Mouse (Mus musculus) c-Kit-negative CD71-positive TER-119-positive erythroid progenitor cells, embryonic 14.5 days (primary cell): ENCODE measurements at regions not wholly inside any gene's neighbourhood (a gene's known extent, or its start where the extent isn't known, plus 50 kb on each side); places are given as distances from the start of the nearest gene placed in this dataset.

Experiments used
- DNase-seq: peaks from one replicate; pipeline ENCODE4 v3.0.0-alpha.2; 2013; ENCODE audit warnings: low read depth, low spot score

- DNase-seq = no peak
These were observed 203.1 kb upstream of the Hes1 start for GRCm38 (mm10) chr16:29861056-29861455.

- DNase-seq = no peak
These were observed 199.0 kb upstream of the Hes1 start for GRCm38 (mm10) chr16:29865075-29865740.

- DNase-seq = no peak
These were observed 192.8 kb upstream of the Hes1 start for GRCm38 (mm10) chr16:29871395-29871794.

- no peak for DNase-seq
These were observed 188.0 kb upstream of the Hes1 start for GRCm38 (mm10) chr16:29876196-29876595.

- no peak for DNase-seq
These were observed 186.6 kb upstream of the Hes1 start for GRCm38 (mm10) chr16:29877372-29878123.

- DNase-seq = no peak
These were observed 184.5 kb upstream of the Hes1 start for GRCm38 (mm10) chr16:29879665-29880064.

GRCm38 (mm10) chr16:29881497-29881896 lies 182.7 kb upstream of the Hes1 start:
- DNase-seq = no peak

GRCm38 (mm10) chr16:29882226-29882972 lies 181.8 kb upstream of the Hes1 start:
- DNase-seq = no peak

- DNase-seq = no peak
These were observed 180.8 kb upstream of the Hes1 start for GRCm38 (mm10) chr16:29883252-29883992.

GRCm38 (mm10) chr16:29884899-29885298 lies 179.3 kb upstream of the Hes1 start:
- DNase-seq = no peak

GRCm38 (mm10) chr16:29886755-29887154 lies 177.4 kb upstream of the Hes1 start:
- DNase-seq = no peak

- no peak for DNase-seq
These were observed 174.8 kb upstream of the Hes1 start for GRCm38 (mm10) chr16:29889346-29889745.

- no peak for DNase-seq
These were observed 172.7 kb upstream of the Hes1 start for GRCm38 (mm10) chr16:29891472-29891871.

- DNase-seq = no peak
These were observed 170.0 kb upstream of the Hes1 start for GRCm38 (mm10) chr16:29893871-29894828.

- no peak for DNase-seq
These were observed 167.8 kb upstream of the Hes1 start for GRCm38 (mm10) chr16:29896393-29896792.

- no peak for DNase-seq
These were observed 160.7 kb upstream of the Hes1 start for GRCm38 (mm10) chr16:29903510-29903909.

GRCm38 (mm10) chr16:29904183-29904775 lies 159.9 kb upstream of the Hes1 start:
- DNase-seq = no peak

- no peak for DNase-seq
These were observed 156.9 kb upstream of the Hes1 start for GRCm38 (mm10) chr16:29907331-29907730.

GRCm38 (mm10) chr16:29908031-29908430 lies 156.2 kb upstream of the Hes1 start:
- no peak for DNase-seq

- no peak for DNase-seq
These were observed 154.2 kb upstream of the Hes1 start for GRCm38 (mm10) chr16:29909923-29910465.
